Mouse (Mus musculus) neutrophil, adult 59 days (primary cell): ENCODE results near the gene Zfp932. TPM values are rescaled to one million over a fixed set of nuclear protein-coding genes. Genes with fewer than 3 reads are reported as not detected.

Source experiments
- total RNA-seq, 2 experiments: library from RNA; stranded (reverse); gene quantifications; 1 replicate in 1 of 2; 2 replicates in 1 of 2; pipeline ENCODE4 v1.2.4; 2023

The Zfp932 gene
- total RNA-seq = 1 to 10 TPM; 7.7 to 8.6 TPM

DNA sequence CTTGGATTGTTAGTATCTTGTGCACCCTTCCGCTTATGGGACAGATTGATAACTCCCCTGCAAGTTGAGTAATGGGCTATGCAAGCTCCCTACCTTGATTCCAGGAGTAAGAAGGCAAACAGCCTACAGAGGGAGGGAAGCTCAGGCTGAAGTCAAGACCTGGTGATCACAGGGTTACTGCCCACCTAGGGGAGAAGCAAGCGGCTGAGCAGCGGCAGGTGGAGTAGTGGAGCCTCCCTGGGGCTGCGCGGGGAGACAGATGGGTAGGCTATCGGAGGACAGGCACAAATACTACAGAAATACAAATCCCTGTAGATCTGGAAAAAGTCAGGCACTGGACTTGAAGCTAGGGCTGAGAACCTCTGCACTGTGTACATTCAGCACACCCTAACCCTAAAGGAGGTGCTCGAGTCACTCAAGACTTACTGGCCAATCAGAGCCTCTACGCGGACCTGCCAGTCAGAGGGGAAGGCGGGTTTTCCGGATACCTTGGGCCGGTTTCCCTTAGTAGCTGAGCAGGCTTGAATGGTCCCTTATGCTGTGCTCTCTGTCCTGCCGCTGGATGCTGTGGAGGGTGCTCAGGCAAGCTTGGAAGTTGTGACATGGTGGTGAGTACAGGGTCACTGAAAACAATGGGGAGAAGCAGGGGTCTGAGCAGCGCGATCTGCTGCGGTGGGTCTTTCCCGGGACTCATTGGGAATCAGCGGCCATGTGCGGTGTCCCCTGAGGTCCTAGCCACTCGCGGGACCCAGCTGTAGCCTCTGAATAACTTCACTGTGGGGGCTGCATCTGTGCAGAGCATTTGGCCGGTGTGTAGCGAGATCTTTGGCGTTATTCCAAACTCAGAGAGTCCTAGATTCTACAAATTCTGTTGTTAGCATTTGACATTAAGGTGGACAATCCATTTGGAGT lies at the start of gene Zfp932:
Zfp932 (plus strand) TSS at position 496 of the 912 bp plus-strand sequence.

Other genes starting within 250 kb of the Zfp932 start
- gene 4930522L14Rik, start 244.6 kb upstream of the Zfp932 start, total RNA-seq = 1 to 10 TPM; 2.8 to 4.1 TPM
- 1 to 10 TPM; 5.5 to 6.2 TPM for gene Gm15446, start 73.1 kb upstream of the Zfp932 start, total RNA-seq
- gene Gm17655, start 76.0 kb downstream of the Zfp932 start, total RNA-seq = 1 to 10 TPM; 3.8 to 6.5 TPM
- under 1 TPM; 0.13 to 0.35 TPM for gene Gm35315, start 97.9 kb downstream of the Zfp932 start, total RNA-seq
- gene Plcxd1, start 103.4 kb downstream of the Zfp932 start, total RNA-seq = under 1 TPM in 1 of 2 experiments, not detected in 1; 0.13 TPM
- 10 to 100 TPM; 44.7 to 48.2 TPM for gene Gtpbp6, start 111.7 kb downstream of the Zfp932 start, total RNA-seq
- 1 to 10 TPM; 3.1 to 3.8 TPM for gene Zfp605, start 113.6 kb downstream of the Zfp932 start, total RNA-seq
- 10 to 100 TPM; 68.8 to 71.2 TPM for gene Chfr, start 139.3 kb downstream of the Zfp932 start, total RNA-seq
- 10 to 100 TPM; 22.5 to 23.7 TPM for gene Golga3, start 180.2 kb downstream of the Zfp932 start, total RNA-seq
- 10 to 100 TPM; 48.0 to 51.1 TPM for gene Ankle2, start 234.5 kb downstream of the Zfp932 start, total RNA-seq